Mouse (Mus musculus) MEL (cell line): ENCODE results near the gene Hdac11. TPM values are rescaled to one million over a fixed set of nuclear protein-coding genes. Genes with fewer than 3 reads are reported as not detected.

Experiments
- DNase-seq: peaks from one replicate; pipeline ENCODE4 v3.0.0; 2011; ENCODE audit warnings: low read depth, low spot score
- H3K27ac ChIP-seq: 2 replicates; pipeline ENCODE4 v1.5.1; 2012; ENCODE audit warnings: low read depth, mild to moderate bottlenecking, control low read depth, low read length, moderate library complexity; ENCODE audit not compliant: control insufficient read depth
- H3K27me3 ChIP-seq, 2 experiments: fragments of 150-350 bp in 1 of 2; sonication (generic) in 1 of 2; 2 replicates each; pipeline ENCODE4 v1.6.1; 2012; ENCODE audit warnings: low read length in 2 of 2, mild to moderate bottlenecking in 2 of 2, improper control_type of control experiment in 1 of 2, moderate library complexity in 1 of 2; ENCODE audit not compliant: insufficient read depth in 2 of 2, control insufficient read depth in 1 of 2
- H3K36me3 ChIP-seq, 2 experiments: 2 replicates each; pipeline ENCODE4 v1.6.1; 2012 to 2014; ENCODE audit warnings: low read length in 2 of 2, improper control_type of control experiment in 1 of 2, inconsistent platforms in 1 of 2, mild to moderate bottlenecking in 1 of 2; ENCODE audit not compliant: insufficient read depth in 2 of 2, control insufficient read depth in 1 of 2
- H3K4me1 ChIP-seq, 2 experiments: fragments of 150-350 bp in 1 of 2; sonication (generic) in 1 of 2; 2 replicates each; pipeline ENCODE4 v1.6.1; 2012; ENCODE audit warnings: low read length in 2 of 2, improper control_type of control experiment in 1 of 2, mild to moderate bottlenecking in 1 of 2; ENCODE audit not compliant: insufficient read depth in 2 of 2, control insufficient read depth in 1 of 2
- H3K4me3 ChIP-seq, 2 experiments: fragments of 150-350 bp in 1 of 2; sonication (generic) in 1 of 2; 2 replicates each; pipeline ENCODE4 v1.5.1; 2012; ENCODE audit warnings: low read depth in 2 of 2, low read length in 2 of 2, mild to moderate bottlenecking in 2 of 2, moderate library complexity in 2 of 2, control low read depth in 1 of 2, improper control_type of control experiment in 1 of 2; ENCODE audit not compliant: control insufficient read depth in 1 of 2, insufficient read depth in 1 of 2
- H3K79me2 ChIP-seq: 2 replicates; pipeline ENCODE4 v1.6.1; 2012; ENCODE audit warnings: mild to moderate bottlenecking, low read length, moderate library complexity; ENCODE audit not compliant: control insufficient read depth, poor library complexity, insufficient read depth
- H3K9ac ChIP-seq: 2 replicates; pipeline ENCODE4 v1.6.1; 2012; ENCODE audit warnings: low read depth, mild to moderate bottlenecking, control low read depth, low read length, moderate library complexity; ENCODE audit not compliant: control insufficient read depth, poor library complexity, severe bottlenecking
- H3K9me3 ChIP-seq: fragments of 150-350 bp; sonication (generic); replicated peaks from 2 replicates; pipeline ENCODE4 v1.6.1; 2012; ENCODE audit warnings: mild to moderate bottlenecking, low read length, improper control_type of control experiment, moderate library complexity; ENCODE audit not compliant: insufficient read depth
- CHD1 ChIP-seq: IDR thresholded peaks from 2 replicates; pipeline ENCODE4 v1.6.1; 2012; ENCODE audit warnings: low read depth, mild to moderate bottlenecking, inconsistent platforms, low read length, improper control_type of control experiment
- CTCF ChIP-seq, 3 experiments: IDR thresholded peaks in 2 of 3; conservative IDR thresholded peaks in 1 of 3; 2 replicates each; pipeline ENCODE4 v1.5.1; 2011 to 2012; ENCODE audit warnings: low read length in 3 of 3, low read depth in 2 of 3, mild to moderate bottlenecking in 2 of 3, improper control_type of control experiment in 1 of 3, inconsistent platforms in 1 of 3, mixed read lengths in 1 of 3, moderate library complexity in 1 of 3; ENCODE audit not compliant: control insufficient read depth in 1 of 3, insufficient read depth in 1 of 3, poor library complexity in 1 of 3, severe bottlenecking in 1 of 3
- ELF1 ChIP-seq: IDR thresholded peaks from 2 replicates; pipeline ENCODE4 v1.6.1; 2014; ENCODE audit warnings: low read depth, mild to moderate bottlenecking, inconsistent platforms, low read length, improper control_type of control experiment, moderate library complexity
- EP300 ChIP-seq, 2 experiments: IDR thresholded peaks; 2 replicates each; pipeline ENCODE4 v1.6.1; 2011; ENCODE audit warnings: improper control_type of control experiment in 2 of 2, low read length in 2 of 2, low read depth in 1 of 2, mild to moderate bottlenecking in 1 of 2
- GABPA ChIP-seq: IDR thresholded peaks from 2 replicates; pipeline ENCODE4 v1.6.1; 2012; ENCODE audit warnings: low read depth, mild to moderate bottlenecking, inconsistent platforms, low read length, improper control_type of control experiment, moderate library complexity
- GATA1 ChIP-seq: IDR thresholded peaks from 2 replicates; pipeline ENCODE4 v1.6.1; 2011; ENCODE audit warnings: low read depth, low read length, improper control_type of control experiment
- HCFC1 ChIP-seq: IDR thresholded peaks from 2 replicates; pipeline ENCODE4 v1.6.1; 2012; ENCODE audit warnings: low read depth, mild to moderate bottlenecking, inconsistent platforms, low read length, improper control_type of control experiment, moderate library complexity
- JUND ChIP-seq: IDR thresholded peaks from 2 replicates; pipeline ENCODE4 v1.6.1; 2011; ENCODE audit warnings: low read depth, mild to moderate bottlenecking, improper control_type of control experiment, low read length
- KAT2A ChIP-seq: conservative IDR thresholded peaks from 2 replicates; pipeline ENCODE4 v1.6.1; 2012; ENCODE audit warnings: low read depth, low read length, improper control_type of control experiment, inconsistent platforms
- MAFK ChIP-seq: IDR thresholded peaks from 2 replicates; pipeline ENCODE4 v1.6.1; 2011; ENCODE audit warnings: low read depth, mild to moderate bottlenecking, low read length, improper control_type of control experiment, borderline replicate concordance
- MAZ ChIP-seq: IDR thresholded peaks from 2 replicates; pipeline ENCODE4 v1.6.1; 2012; ENCODE audit warnings: low read depth, mild to moderate bottlenecking, inconsistent platforms, low read length, improper control_type of control experiment
- MXI1 ChIP-seq: IDR thresholded peaks from 2 replicates; pipeline ENCODE4 v1.6.1; 2011; ENCODE audit warnings: mild to moderate bottlenecking, low read depth, low read length, improper control_type of control experiment
- MYB ChIP-seq: IDR thresholded peaks from 2 replicates; pipeline ENCODE4 v1.6.1; 2011; ENCODE audit warnings: mild to moderate bottlenecking, low read depth, low read length, improper control_type of control experiment
- MYC ChIP-seq: IDR thresholded peaks from 2 replicates; pipeline ENCODE4 v1.6.1; 2011; ENCODE audit warnings: low read depth, mild to moderate bottlenecking, low read length, improper control_type of control experiment, moderate library complexity
- NELFE ChIP-seq: IDR thresholded peaks from 2 replicates; pipeline ENCODE4 v1.6.1; 2011; ENCODE audit warnings: low read depth, low read length, improper control_type of control experiment
- NRF1 ChIP-seq: IDR thresholded peaks from 2 replicates; pipeline ENCODE4 v1.6.1; 2014; ENCODE audit warnings: low read depth, mild to moderate bottlenecking, inconsistent platforms, low read length, improper control_type of control experiment, moderate library complexity; ENCODE audit not compliant: poor library complexity, insufficient read depth, severe bottlenecking
- POLR2A ChIP-seq, 2 experiments: IDR thresholded peaks; 2 replicates each; pipeline ENCODE4 v1.6.1; 2011 to 2012; ENCODE audit warnings: low read length in 2 of 2, mild to moderate bottlenecking in 2 of 2, control low read depth in 1 of 2, improper control_type of control experiment in 1 of 2, low read depth in 1 of 2, moderate library complexity in 1 of 2; ENCODE audit not compliant: control insufficient read depth in 1 of 2, insufficient read depth in 1 of 2, poor library complexity in 1 of 2
- SIN3A ChIP-seq: IDR thresholded peaks from 2 replicates; pipeline ENCODE4 v1.6.1; 2012; ENCODE audit warnings: low read length, improper control_type of control experiment, inconsistent platforms
- SMC3 ChIP-seq: IDR thresholded peaks from 2 replicates; pipeline ENCODE4 v1.6.1; 2011; ENCODE audit warnings: low read depth, low read length, improper control_type of control experiment
- TAL1 ChIP-seq: IDR thresholded peaks from 2 replicates; pipeline ENCODE4 v1.6.1; 2012; ENCODE audit warnings: mild to moderate bottlenecking, inconsistent platforms, low read length, moderate library complexity, mixed read lengths
- TCF12 ChIP-seq: IDR thresholded peaks from 2 replicates; pipeline ENCODE4 v1.6.1; 2014; ENCODE audit warnings: low read depth, mild to moderate bottlenecking, inconsistent platforms, low read length, improper control_type of control experiment, moderate library complexity
- UBTF ChIP-seq: IDR thresholded peaks from 2 replicates; pipeline ENCODE4 v1.6.1; 2012; ENCODE audit warnings: low read depth, mild to moderate bottlenecking, inconsistent platforms, low read length, improper control_type of control experiment, moderate library complexity, borderline replicate concordance; ENCODE audit not compliant: insufficient read depth
- ZC3H11A ChIP-seq: IDR thresholded peaks from 2 replicates; pipeline ENCODE4 v1.6.1; 2012; ENCODE audit warnings: low read depth, mild to moderate bottlenecking, inconsistent platforms, low read length, improper control_type of control experiment
- ZKSCAN1 ChIP-seq: IDR thresholded peaks from 2 replicates; pipeline ENCODE4 v1.6.1; 2012; ENCODE audit warnings: low read depth, mild to moderate bottlenecking, inconsistent platforms, low read length, improper control_type of control experiment, moderate library complexity
- ZMIZ1 ChIP-seq: IDR thresholded peaks from 2 replicates; pipeline ENCODE4 v1.6.1; 2012; ENCODE audit warnings: low read depth, mild to moderate bottlenecking, inconsistent platforms, low read length, improper control_type of control experiment, moderate library complexity
- ZNF384 ChIP-seq: IDR thresholded peaks from 2 replicates; pipeline ENCODE4 v1.6.1; 2012; ENCODE audit warnings: low read depth, mild to moderate bottlenecking, inconsistent platforms, low read length, improper control_type of control experiment
- polyA plus RNA-seq, 2 experiments: library from polyadenylated mRNA; stranded (reverse) in 1 of 2; unstranded in 1 of 2; fragments of >175 nt in 1 of 2; fragments of >200 nt in 1 of 2; gene quantifications; 2 replicates each; pipeline versions ENCODE4 v1.2.1 to v1.2.4; 2012; ENCODE audit warnings: low replicate concordance in 2 of 2, low read depth in 1 of 2; ENCODE audit not compliant: insufficient read length in 2 of 2, insufficient read depth in 1 of 2, missing spikeins in 1 of 2
- total RNA-seq: library from RNA; depleted of rRNA; stranded (reverse); fragments of 300-350 nt; gene quantifications from 2 replicates; pipeline ENCODE4 v1.2.3, GENCODE M21; 2012

Gene Hdac11
- total and polyA plus RNA-seq, 3 experiments = 3.3 to 6.0 TPM; not detected in 1

GRCm38 (mm10) chr6:91116244-91117145 is 40.0 kb upstream of the Hdac11 start, which contains the start of gene Nup210 (continued):
- TF ChIP-seq ELF1 (no peak), GATA1 (no peak), GABPA (no peak), SMC3 (peak; percentile 11; the same call in 1 of the 2 replicates), SIN3A (peak; percentile 39; the same call in 1 of the 2 replicates), ZC3H11A (no peak), TCF12 (peak; percentile 22; the same call in 1 of the 2 replicates), TAL1 (no peak), NELFE (peak; percentile 73), POLR2A (IDR thresholded peaks at IDR 0.05; ENCODE audit: control insufficient read depth in 1 of 2, insufficient read depth in 1 of 2, low read depth in 1 of 2, low read length in 2 of 2, poor library complexity in 1 of 2) (peak; percentile 64 to 90), JUND (no peak), CTCF (IDR thresholded peaks at IDR 0.05 in 2 of 3, conservative IDR thresholded peaks at IDR 0.05 in 1 of 3; ENCODE audit: control insufficient read depth in 1 of 3, insufficient read depth in 1 of 3, low read depth in 2 of 3, low read length in 3 of 3, poor library complexity in 1 of 3, severe bottlenecking in 1 of 3) (peak in 2 of 3 experiments; percentile 52 to 57; a peak in 5 of 6 replicates), MAFK (no peak), MYC (0 out of 2 replicates have a peak, but pooled peaks have one; percentile 49), HCFC1 (peak; percentile 32; the same call in 1 of the 2 replicates), MAZ (peak; percentile 66; the same call in 1 of the 2 replicates)

DNA sequence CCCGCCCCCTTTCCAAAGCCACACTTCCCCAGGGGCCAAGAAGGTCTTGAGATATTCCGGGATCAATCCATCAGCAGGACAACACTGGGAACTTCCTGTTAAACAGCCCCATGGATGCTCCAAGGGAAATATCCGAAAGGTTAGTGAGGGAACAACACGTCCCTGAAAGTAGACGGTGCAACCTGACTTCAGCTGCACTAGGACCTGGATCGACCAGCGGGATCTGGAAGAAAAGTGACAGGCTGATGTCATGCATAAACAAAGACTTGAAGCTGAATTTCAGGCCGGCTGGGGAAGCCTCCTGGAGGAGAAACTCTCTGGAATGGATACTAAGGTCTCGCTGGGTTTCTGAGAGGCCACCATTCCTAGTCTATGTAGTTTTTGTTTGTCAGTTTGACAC is 39.3 kb upstream of the Hdac11 start:
- Histone ChIP-seq H3K4me3 (peak overlapping the region; percentile 73 to 76), H3K27ac (peak overlapping the region; percentile 26; the same call in 1 of the 2 replicates), H3K36me3 (peaks cover 0 to 34% of the 10 kb centered on the region in 2 experiments; a peak in 2 of 4 replicates), H3K9me3 (no peaks in the 10 kb centered on the region), H3K9ac (peak overlapping the region; percentile 66), H3K79me2 (peaks cover 34% of the 10 kb centered on the region), H3K4me1 (peaks cover 22 to 28% of the 10 kb centered on the region in 2 experiments), H3K27me3 (no peaks in the 10 kb centered on the region)
- no peak for TF ChIP-seq HCFC1
- 0 out of 2 replicates have a peak, but pooled peaks have one; percentile 24 for TF ChIP-seq MAZ
- TF ChIP-seq ZNF384 = no peak
- DNase-seq = no peak

GRCm38 (mm10) chr6:91118526-91118925 is 37.9 kb upstream of the Hdac11 start:
- H3K4me1 ChIP-seq = peaks cover 14 to 17% of the 10 kb centered on the region in 2 experiments
- H3K36me3 ChIP-seq = peaks cover 0 to 24% of the 10 kb centered on the region in 2 experiments; a peak in 2 of 4 replicates
- no peaks in the 10 kb centered on the region for H3K9me3 ChIP-seq

More at GRCm38 (mm10) chr6:91118526-91118925, 37.9 kb upstream of the Hdac11 start:
- Histone ChIP-seq H3K27me3 (no peaks in the 10 kb centered on the region), H3K9ac (no peak overlapping the region), H3K79me2 (peaks cover 26% of the 10 kb centered on the region), H3K27ac (no peak overlapping the region), H3K4me3 (no peak overlapping the region)
- no peak for DNase-seq
- TF ChIP-seq MYB (no peak), ZMIZ1 (no peak), ZC3H11A (no peak), ZKSCAN1 (no peak), NELFE (no peak), KAT2A (no peak), CHD1 (no peak), MAFK (no peak), EP300 (IDR thresholded peaks at IDR 0.05; ENCODE audit: low read depth in 1 of 2, low read length in 2 of 2) (no peak), GATA1 (no peak), MYC (no peak), UBTF (no peak), TCF12 (no peak), MXI1 (no peak), JUND (no peak), NRF1 (no peak)
